30 mouse cellular contexts compared by ENCODE assay signal in genomic region chr10:18422968-18423367, GRCm38 (mm10).
A peak's percentile ranks its signal among the peaks of the same experiment; 100 is the strongest.
DNase-seq lines count a peak whose midpoint lies in the region; ATAC-seq and TF ChIP-seq lines count a peak whose summit lies in the region.
"Had no signal": no experiment of that assay in that cellular context is flagged by ENCODE, and none has a peak within 500 bp of the region (broad histone marks: within the 10 kb centered on the region; RNA-seq: fewer than 3 reads in every experiment).

No protein-coding gene starts in this region.

- H3K4me1 ChIP-seq in hindbrain, embryonic 10.5 days (replicated peaks): peaks cover 45% of the 10 kb centered on the region
- H3K4me1 ChIP-seq in hindbrain, embryonic 12.5 days: peaks cover 26% of the 10 kb centered on the region
- H3K4me1 ChIP-seq in thymus, adult 2 months (replicated peaks; ENCODE audit: control insufficient read depth, insufficient read depth, low read length): peaks cover 9% of the 10 kb centered on the region
- H3K4me1 ChIP-seq in ES-Bruce4 (ENCODE audit: control insufficient read depth, insufficient read depth, low read length): peaks cover 3% of the 10 kb centered on the region
- H3K4me1 ChIP-seq in intestine, embryonic 16.5 days (ENCODE audit: control insufficient read depth, insufficient read depth, low read length): no peaks in the 10 kb centered on the region
- H3K4me1 ChIP-seq: intestine, embryonic 15.5 days had no signal

- H3K27me3 ChIP-seq in hindbrain, embryonic 10.5 days (ENCODE audit: insufficient read depth, poor library complexity, severe bottlenecking): no peaks in the 10 kb centered on the region
- H3K27me3 ChIP-seq in hindbrain, embryonic 12.5 days: no peaks in the 10 kb centered on the region
- no peaks in the 10 kb centered on the region for H3K27me3 ChIP-seq in thymus, adult 2 months (ENCODE audit: control insufficient read depth, insufficient read depth, low read length)
- H3K27me3 ChIP-seq in ES-Bruce4 (ENCODE audit: control insufficient read depth, insufficient read depth, low read length, poor library complexity, severe bottlenecking): no peaks in the 10 kb centered on the region
- no peaks in the 10 kb centered on the region for H3K27me3 ChIP-seq in intestine, embryonic 16.5 days (replicated peaks; ENCODE audit: control insufficient read depth, insufficient read depth, low read length)
- H3K27me3 ChIP-seq: forebrain, embryonic 12.5 days; intestine, embryonic 15.5 days; liver, embryonic 13.5 days; neural tube, embryonic 15.5 days had no signal

- 14% methylated on average over 3 of the region's 3 CpGs for WGBS in hindbrain, embryonic 10.5 days
- WGBS in hindbrain, embryonic 12.5 days: 25% methylated on average over 3 of the region's 3 CpGs
- 9% methylated on average over 3 of the region's 3 CpGs for WGBS in thymus, adult 2 months
- WGBS in intestine, embryonic 16.5 days: 73% methylated on average over 3 of the region's 3 CpGs

- peak overlapping the region; percentile 76 for H3K27ac ChIP-seq in hindbrain, embryonic 10.5 days
- no peak overlapping the region for H3K27ac ChIP-seq in hindbrain, embryonic 12.5 days
- peak overlapping the region; percentile 56; the same call in 1 of the 2 replicates for H3K27ac ChIP-seq in thymus, adult 2 months (ENCODE audit: control insufficient read depth, insufficient read depth, low read length)
- H3K27ac ChIP-seq in ES-Bruce4 (ENCODE audit: insufficient read depth, low read length): peak overlapping the region; percentile 90
- H3K27ac ChIP-seq in intestine, embryonic 16.5 days (ENCODE audit: low read length): no peak overlapping the region
- H3K27ac ChIP-seq: forebrain, embryonic 12.5 days; hindbrain, postnatal 0 days; intestine, embryonic 15.5 days; liver, embryonic 13.5 days; macrophage; neural tube, embryonic 15.5 days; stomach, postnatal 0 days had no signal

- no peak overlapping the region for H3K4me3 ChIP-seq in hindbrain, embryonic 10.5 days
- no peak overlapping the region for H3K4me3 ChIP-seq in hindbrain, embryonic 12.5 days
- no peak overlapping the region for H3K4me3 ChIP-seq in thymus, adult 2 months (ENCODE audit: control insufficient read depth, insufficient read depth, low read length)
- H3K4me3 ChIP-seq in ES-Bruce4 (ENCODE audit: low read depth, low read length): no peak overlapping the region
- no peak overlapping the region for H3K4me3 ChIP-seq in intestine, embryonic 16.5 days (ENCODE audit: low read length)
- H3K4me3 ChIP-seq: erythroblast, embryonic 14.5 days; forebrain, embryonic 12.5 days; intestine, embryonic 15.5 days; liver, embryonic 13.5 days; neural tube, embryonic 15.5 days had no signal

- no peak for TF ChIP-seq POLR2A in thymus, adult 2 months (IDR thresholded peaks at IDR 0.05; ENCODE audit: control insufficient read depth, extremely low read depth, insufficient read depth, low read length, poor library complexity)
- no peak for TF ChIP-seq POLR2A in ES-Bruce4 (IDR thresholded peaks at IDR 0.05; ENCODE audit: insufficient read depth, low read length)

- ATAC-seq in hindbrain, embryonic 12.5 days (ENCODE audit: low FRiP score): no peak
- ATAC-seq in intestine, embryonic 16.5 days: no peak
- ATAC-seq: activated CD4-positive, CD25-positive, alpha-beta regulatory T cell, adult 4 months; forebrain, postnatal 0 days; hindbrain, postnatal 0 days; intestine, embryonic 15.5 days had no signal

- 0 out of 2 replicates have a peak, but pooled peaks cover 5% of the 10 kb centered on the region for H3K9me3 ChIP-seq in hindbrain, embryonic 10.5 days
- 0 out of 2 replicates have a peak, but pooled peaks cover 4% of the 10 kb centered on the region for H3K9me3 ChIP-seq in hindbrain, embryonic 12.5 days (replicated peaks)
- H3K9me3 ChIP-seq in ES-Bruce4 (replicated peaks; ENCODE audit: control insufficient read depth, insufficient read depth, low read length, poor library complexity, severe bottlenecking): peaks cover 4% of the 10 kb centered on the region; the same call in 1 of the 2 replicates
- H3K9me3 ChIP-seq in intestine, embryonic 16.5 days (ENCODE audit: control insufficient read depth, low read length): no peaks in the 10 kb centered on the region
- H3K9me3 ChIP-seq: intestine, embryonic 15.5 days; liver, embryonic 13.5 days; neural tube, embryonic 15.5 days had no signal

- H3K4me2 ChIP-seq in hindbrain, embryonic 12.5 days (replicated peaks): no peak overlapping the region
- H3K4me2 ChIP-seq in intestine, embryonic 16.5 days (ENCODE audit: low read depth, low read length): no peak overlapping the region
- H3K4me2 ChIP-seq: forebrain, embryonic 12.5 days; heart, embryonic 11.5 days; intestine, embryonic 15.5 days; liver, embryonic 13.5 days; neural tube, embryonic 15.5 days had no signal

- peak; percentile 90 for TF ChIP-seq EP300 in ES-Bruce4 (IDR thresholded peaks at IDR 0.05; ENCODE audit: insufficient read depth, low read depth, low read length)

- H3K36me3 ChIP-seq in hindbrain, embryonic 10.5 days: peaks cover 47% of the 10 kb centered on the region
- peaks cover 13% of the 10 kb centered on the region; the same call in 1 of the 2 replicates for H3K36me3 ChIP-seq in hindbrain, embryonic 12.5 days
- H3K36me3 ChIP-seq in thymus, adult 2 months (ENCODE audit: control insufficient read depth, insufficient read depth, low read length): no peaks in the 10 kb centered on the region
- H3K36me3 ChIP-seq in ES-Bruce4 (ENCODE audit: control insufficient read depth, insufficient read depth, low read length, poor library complexity, severe bottlenecking): no peaks in the 10 kb centered on the region
- no peaks in the 10 kb centered on the region for H3K36me3 ChIP-seq in intestine, embryonic 16.5 days (ENCODE audit: control insufficient read depth, insufficient read depth, low read length)
- H3K36me3 ChIP-seq: intestine, embryonic 15.5 days; liver, embryonic 13.5 days; neural tube, embryonic 15.5 days had no signal

- no peak overlapping the region for H3K9ac ChIP-seq in hindbrain, embryonic 12.5 days
- H3K9ac ChIP-seq in ES-Bruce4 (ENCODE audit: low read depth, poor library complexity, severe bottlenecking): no peak overlapping the region
- H3K9ac ChIP-seq in intestine, embryonic 16.5 days (ENCODE audit: low read depth, low read length): no peak overlapping the region
- H3K9ac ChIP-seq: forebrain, embryonic 12.5 days; forebrain, postnatal 0 days; intestine, embryonic 15.5 days; liver, embryonic 13.5 days; neural tube, embryonic 15.5 days had no signal

- DNase-seq in hindbrain, embryonic 10.5 days (ENCODE audit: low spot score): no peak
- no peak for DNase-seq in thymus, adult 2 months
- no peak for DNase-seq in thymus, postnatal 4 days
- peak; percentile 67 for DNase-seq in ZHBTc4 (ENCODE audit: low read depth, low spot score)
- DNase-seq in c-Kit-positive CD71-positive TER-119-positive erythroid progenitor cells, embryonic 14.5 days (ENCODE audit: low spot score): no peak
- DNase-seq: adrenal gland, adult 8-10 months; cerebellum, adult 9-11 months; forebrain, postnatal 0 days; heart, postnatal 4 days; kidney, adult 9 months; kidney, postnatal 10 days; layer of hippocampus, postnatal 36 days; left cerebral cortex, postnatal 4 days; liver, embryonic 13.5 days; lung, adult 2 months; lung, postnatal 10 days; midbrain, embryonic 14.5 days; right cerebral cortex, adult 18-20 months had no signal

- TF ChIP-seq CTCF in thymus, adult 2 months (IDR thresholded peaks at IDR 0.05; ENCODE audit: borderline replicate concordance, control insufficient read depth, extremely low read depth, insufficient read depth, low read length, poor library complexity): no peak
- TF ChIP-seq CTCF in ES-Bruce4 (IDR thresholded peaks at IDR 0.05; ENCODE audit: low read depth, low read length): no peak

Comparison
In these comparisons a context has a peak if more than half of its experiments do, and no peak if none do; other contexts are left out.
1. H3K27ac ChIP-seq: peak in hindbrain, embryonic 10.5 days (single experiment), thymus, adult 2 months (single experiment) and ES-Bruce4 (single experiment); none in hindbrain, embryonic 12.5 days (single experiment) and intestine, embryonic 16.5 days (single experiment).